Mouse (Mus musculus) stomach, embryonic 15.5 days (tissue): Measurements from ENCODE around the gene AI467606. TPM values are rescaled to one million over a fixed set of nuclear protein-coding genes. Genes with fewer than 3 reads are reported as not detected.

Experiments used
- ATAC-seq: fragments of 200-750 bp; cut with Nextera tagmentation; 2 replicates; pipeline ENCODE4 v1.8.0; 2017; ENCODE audit warnings: low read depth, moderate number of reproducible peaks, moderate TSS enrichment; ENCODE audit not compliant: insufficient read depth, low FRiP score
- H3K27ac ChIP-seq: fragments of 300-500 bp; sonication (generic); 2 replicates; pipeline ENCODE4 v1.5.1; 2015; ENCODE audit warnings: mild to moderate bottlenecking, inconsistent platforms
- H3K27me3 ChIP-seq: fragments of 300-500 bp; sonication (generic); replicated peaks from 2 replicates; pipeline ENCODE4 v1.6.1; 2015; ENCODE audit warnings: inconsistent platforms
- H3K36me3 ChIP-seq: fragments of 300-500 bp; sonication (generic); 2 replicates; pipeline ENCODE4 v1.6.1; 2015; ENCODE audit warnings: inconsistent platforms
- H3K4me1 ChIP-seq: fragments of 300-500 bp; sonication (generic); 2 replicates; pipeline ENCODE4 v1.6.1; 2015; ENCODE audit warnings: inconsistent platforms
- H3K4me2 ChIP-seq: fragments of 300-500 bp; sonication (generic); 2 replicates; pipeline ENCODE4 v1.6.1; 2015; ENCODE audit warnings: mild to moderate bottlenecking, inconsistent platforms
- H3K4me3 ChIP-seq: fragments of 300-500 bp; sonication (generic); replicated peaks from 2 replicates; pipeline ENCODE4 v1.5.1; 2015; ENCODE audit warnings: inconsistent platforms
- H3K9ac ChIP-seq: fragments of 300-500 bp; sonication (generic); 2 replicates; pipeline ENCODE4 v1.6.1; 2015; ENCODE audit warnings: inconsistent platforms
- H3K9me3 ChIP-seq: fragments of 300-500 bp; sonication (generic); 2 replicates; pipeline ENCODE4 v1.6.1; 2016; ENCODE audit warnings: inconsistent platforms
- WGBS: fragments of 180-500 bp; shearing (Covaris S2); methylation state at CpG from one replicate; pipeline ENCODE4 v1.1.7; 2015; 5-methylcytosine and 5-hydroxymethylcytosine counted together
- polyA plus RNA-seq: library from polyadenylated mRNA; unstranded; fragments of >200 nt; fragmentation: Nextera tagmentation; extraction: Ambion mirVana; gene quantifications from 2 replicates; pipeline ENCODE4 v1.2.1, GENCODE M21; 2015

The AI467606 gene
- polyA plus RNA-seq, 1 experiment from 2014 or later = 5.0 TPM

DNA sequence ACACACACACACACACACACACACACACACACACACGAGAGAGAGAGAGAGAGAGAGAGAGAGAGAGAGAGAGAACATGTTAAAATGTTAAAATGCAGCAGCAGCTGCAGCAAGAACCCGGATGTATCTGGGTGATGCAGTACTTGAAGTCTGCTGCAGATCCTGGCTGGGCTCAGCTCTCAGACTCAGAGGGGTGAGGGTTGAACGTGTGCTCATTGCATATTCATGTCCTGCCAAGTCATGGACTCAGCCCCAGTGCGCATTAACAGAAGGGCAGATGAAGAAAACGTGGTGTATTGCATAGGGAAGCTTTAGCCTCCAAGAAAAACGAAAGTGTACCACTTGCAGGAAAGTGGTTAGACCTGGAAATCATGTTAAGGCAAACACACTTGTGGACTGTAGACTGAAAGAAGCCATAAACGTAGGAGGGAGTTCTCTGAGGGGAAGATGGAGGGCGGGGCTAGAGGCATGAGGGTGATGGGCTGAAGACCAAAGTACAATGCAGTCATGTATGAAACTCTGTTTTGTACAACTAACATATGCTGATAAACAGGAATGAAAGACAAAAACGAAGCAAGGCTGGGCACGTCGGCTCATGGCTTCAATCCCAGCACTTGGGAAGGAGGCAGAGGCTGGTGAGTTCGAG is 22.6 kb downstream of the AI467606 start:
- H3K36me3 ChIP-seq = no peaks in the 10 kb centered on the region
- no peak for ATAC-seq
- no peak overlapping the region for H3K4me3 ChIP-seq
- no peak overlapping the region for H3K4me2 ChIP-seq
- 50% methylated on average over 11 of the region's 12 CpGs for WGBS
- H3K4me1 ChIP-seq = peaks cover 18% of the 10 kb centered on the region
- H3K27me3 ChIP-seq = no peaks in the 10 kb centered on the region
- no peak overlapping the region for H3K9ac ChIP-seq
- H3K9me3 ChIP-seq = no peaks in the 10 kb centered on the region
- H3K27ac ChIP-seq = no peak overlapping the region

- ATAC-seq = no peak
- WGBS = 71% methylated on average over 11 of the region's 11 CpGs
- Histone ChIP-seq H3K9ac (no peak overlapping the region), H3K4me1 (peaks cover 18% of the 10 kb centered on the region), H3K27me3 (no peaks in the 10 kb centered on the region), H3K9me3 (no peaks in the 10 kb centered on the region), H3K36me3 (no peaks in the 10 kb centered on the region), H3K4me3 (no peak overlapping the region), H3K27ac (no peak overlapping the region), H3K4me2 (no peak overlapping the region)
Measured at GRCm38 (mm10) chr7:127114920-127115319, 23.8 kb downstream of the AI467606 start.

GRCm38 (mm10) chr7:127116331-127116935 is 25.3 kb downstream of the AI467606 start:
- Histone ChIP-seq H3K4me1 (peaks cover 22% of the 10 kb centered on the region), H3K27ac (no peak overlapping the region), H3K27me3 (no peaks in the 10 kb centered on the region), H3K4me2 (no peak overlapping the region), H3K4me3 (no peak overlapping the region), H3K9me3 (no peaks in the 10 kb centered on the region), H3K9ac (no peak overlapping the region), H3K36me3 (no peaks in the 10 kb centered on the region)
- 56% methylated on average over 11 of the region's 11 CpGs for WGBS
- ATAC-seq = no peak

GRCm38 (mm10) chr7:127117948-127118347 is 26.8 kb downstream of the AI467606 start:
- peaks cover 6% of the 10 kb centered on the region; the same call in 1 of the 2 replicates for H3K27me3 ChIP-seq
- H3K9ac ChIP-seq = no peak overlapping the region
- H3K4me3 ChIP-seq = no peak overlapping the region
- ATAC-seq = peak; percentile 20; the same call in 1 of the 2 replicates
- 38% methylated on average over 5 of the region's 5 CpGs for WGBS
- H3K27ac ChIP-seq = no peak overlapping the region
- H3K36me3 ChIP-seq = no peaks in the 10 kb centered on the region
- H3K4me1 ChIP-seq = peaks cover 23% of the 10 kb centered on the region
- H3K4me2 ChIP-seq = no peak overlapping the region
- H3K9me3 ChIP-seq = no peaks in the 10 kb centered on the region

GRCm38 (mm10) chr7:127118671-127119445 is 27.7 kb downstream of the AI467606 start:
- ATAC-seq = no peak
- H3K27ac ChIP-seq = no peak overlapping the region
- no peaks in the 10 kb centered on the region for H3K9me3 ChIP-seq
- H3K4me2 ChIP-seq = no peak overlapping the region
- no peak overlapping the region for H3K9ac ChIP-seq
- no peak overlapping the region for H3K4me3 ChIP-seq
- peaks cover 18% of the 10 kb centered on the region; the same call in 1 of the 2 replicates for H3K4me1 ChIP-seq
- peaks cover 6% of the 10 kb centered on the region; the same call in 1 of the 2 replicates for H3K27me3 ChIP-seq
- H3K36me3 ChIP-seq = no peaks in the 10 kb centered on the region
- WGBS = 61% methylated on average over 14 of the region's 14 CpGs

DNA sequence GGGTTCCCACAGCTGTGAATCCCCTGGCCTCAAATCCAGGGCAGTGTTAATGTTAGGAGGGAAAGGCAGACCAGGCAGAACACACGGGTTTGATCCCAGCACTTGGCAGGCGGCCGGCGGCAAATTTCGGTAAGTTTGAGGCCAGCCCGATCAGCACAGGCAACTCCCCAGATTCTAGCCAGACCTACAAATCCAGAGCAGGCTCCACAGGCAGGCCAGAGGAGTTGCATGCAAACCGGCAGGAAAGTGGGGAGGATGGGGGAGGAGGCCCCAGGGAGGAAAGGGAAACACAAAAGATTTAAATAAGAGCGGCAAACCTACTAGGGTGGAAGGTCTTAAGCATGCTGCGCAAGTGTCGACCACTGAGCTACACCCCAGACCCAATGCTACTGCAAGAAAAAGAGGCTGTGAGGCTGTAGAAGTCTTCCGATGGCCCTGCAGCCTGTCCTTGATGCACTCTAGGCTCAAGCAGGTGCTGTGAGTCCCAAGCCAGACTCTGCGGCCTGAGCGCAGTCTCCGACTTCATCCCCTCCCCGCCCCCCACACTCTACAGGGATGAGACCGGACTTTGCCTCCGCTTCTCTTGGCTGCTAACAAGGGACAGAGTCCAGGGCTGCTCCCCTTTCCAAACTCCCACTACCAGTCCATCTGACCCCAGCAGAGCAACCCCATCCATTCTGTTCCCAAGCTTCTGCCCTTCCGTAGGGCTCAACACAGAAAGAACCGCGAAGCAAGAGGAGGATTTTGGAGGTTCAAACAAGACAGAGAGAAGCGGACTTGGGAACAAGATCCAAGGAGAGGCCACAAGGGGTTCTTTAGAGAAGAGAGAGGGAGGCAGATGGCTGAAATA is 30.1 kb downstream of the AI467606 start:
- 0 out of 2 replicates have a peak, but pooled peaks have one; percentile 44 for ATAC-seq
- WGBS = 22% methylated on average over 21 of the region's 21 CpGs

DNA sequence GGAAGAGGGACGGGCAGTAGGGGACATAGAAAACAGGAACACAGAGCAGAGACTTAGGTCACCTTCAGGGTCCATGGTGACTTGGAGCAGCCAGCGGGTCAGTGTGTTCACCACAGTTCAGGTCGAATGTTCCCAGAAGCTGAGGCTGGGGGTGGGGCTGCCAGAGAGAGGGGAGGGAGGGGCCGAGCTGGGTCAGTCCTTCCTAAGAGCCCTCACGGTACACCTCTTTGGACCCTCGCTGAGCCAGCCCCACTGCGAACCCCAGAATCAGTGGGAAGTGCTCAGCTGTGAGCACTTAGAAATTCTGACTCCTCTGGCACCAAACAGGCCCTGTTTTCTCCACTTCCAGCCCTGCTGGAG is 30.7 kb downstream of the AI467606 start, which contains the start of gene Qprt:
Qprt (minus strand) TSS at position 316 of the 360 bp plus-strand sequence.
- Histone ChIP-seq H3K4me1 (peaks cover 13% of the 10 kb centered on the region; the same call in 1 of the 2 replicates), H3K9ac (no peak within 1 kb of the TSS), H3K9me3 (no peaks in the 10 kb centered on the region), H3K4me2 (peak within 1 kb of the TSS; percentile 27), H3K4me3 (peak within 1 kb of the TSS; percentile 8), H3K27ac (no peak within 1 kb of the TSS), H3K36me3 (no peaks in the 10 kb centered on the region), H3K27me3 (peaks cover 6% of the 10 kb centered on the region; the same call in 1 of the 2 replicates)
- 20% methylated on average over 7 of the region's 7 CpGs for WGBS
- ATAC-seq = no peak; the same call in 1 of the 2 replicates

More for the DNA sequence above, 30.1 kb downstream of the AI467606 start:
- peak overlapping the region; percentile 8 for H3K4me3 ChIP-seq
- no peaks in the 10 kb centered on the region for H3K9me3 ChIP-seq
- H3K27ac ChIP-seq = no peak overlapping the region
- H3K36me3 ChIP-seq = no peaks in the 10 kb centered on the region
- H3K4me1 ChIP-seq = peaks cover 13% of the 10 kb centered on the region; the same call in 1 of the 2 replicates
- peak overlapping the region; percentile 27 for H3K4me2 ChIP-seq
- no peak overlapping the region for H3K9ac ChIP-seq
- peaks cover 6% of the 10 kb centered on the region; the same call in 1 of the 2 replicates for H3K27me3 ChIP-seq

DNA sequence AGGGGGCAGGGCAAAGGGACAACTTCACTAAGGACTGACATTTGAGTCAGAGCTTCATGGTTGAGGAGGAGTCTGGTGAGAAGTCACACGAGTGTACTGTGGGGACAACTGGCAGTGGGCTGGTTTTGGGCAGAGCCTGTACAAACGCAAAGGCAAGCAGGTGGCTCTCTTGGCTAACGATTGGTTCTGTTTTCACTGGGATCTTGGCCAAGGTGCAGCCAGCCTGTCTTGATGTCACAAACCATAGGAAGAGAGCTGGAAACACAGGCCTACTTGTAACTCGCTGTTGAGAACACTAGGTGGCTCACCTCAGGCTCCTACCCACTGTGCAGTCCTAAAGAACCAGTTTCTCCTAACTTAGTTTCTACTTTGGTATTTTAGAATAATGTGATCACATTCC is 38.5 kb downstream of the AI467606 start:
- Histone ChIP-seq H3K9me3 (no peaks in the 10 kb centered on the region), H3K4me3 (no peak overlapping the region), H3K9ac (no peak overlapping the region), H3K27me3 (no peaks in the 10 kb centered on the region), H3K4me1 (no peaks in the 10 kb centered on the region), H3K4me2 (no peak overlapping the region), H3K27ac (no peak overlapping the region), H3K36me3 (no peaks in the 10 kb centered on the region)
- WGBS = 16% methylated on average over 4 of the region's 4 CpGs
- ATAC-seq = peak; percentile 53; the same call in 1 of the 2 replicates

GRCm38 (mm10) chr7:127133125-127133524 is 42.0 kb downstream of the AI467606 start:
- no peaks in the 10 kb centered on the region for H3K9me3 ChIP-seq
- no peak for ATAC-seq
- no peaks in the 10 kb centered on the region for H3K27me3 ChIP-seq

DNA sequence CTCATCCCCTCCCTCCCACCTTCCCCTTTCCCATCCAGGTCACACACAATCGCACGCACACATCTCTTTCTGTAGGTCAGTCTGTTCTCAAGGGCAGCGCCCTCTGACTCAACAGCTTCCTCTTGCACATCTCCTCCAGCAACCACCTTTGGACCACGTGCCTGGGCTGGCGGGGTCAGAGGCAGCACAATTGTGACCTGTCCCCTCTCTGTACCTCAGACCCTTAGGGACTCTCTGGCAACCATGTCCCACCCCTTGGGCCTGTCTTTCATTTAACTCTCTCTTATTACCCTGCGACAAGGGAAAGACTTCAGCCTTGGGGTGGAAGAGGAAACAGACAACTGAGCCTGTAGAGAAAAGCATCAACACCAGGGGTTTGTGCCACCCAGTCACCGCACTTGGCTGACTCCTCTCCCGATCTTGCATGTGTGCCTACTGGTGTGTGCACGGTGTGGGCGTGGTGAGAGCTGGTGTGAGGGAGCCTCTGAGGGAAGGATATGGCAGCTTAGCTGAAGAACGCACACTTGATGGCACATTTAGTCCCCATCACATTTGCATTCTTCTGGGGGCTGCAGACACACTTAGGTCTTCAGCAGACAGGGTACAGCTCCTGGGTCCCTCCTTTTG is 43.8 kb downstream of the AI467606 start:
- no peaks in the 10 kb centered on the region for H3K9me3 ChIP-seq
- 73% methylated on average over 11 of the region's 11 CpGs for WGBS
- no peaks in the 10 kb centered on the region for H3K27me3 ChIP-seq
- H3K4me3 ChIP-seq = no peak overlapping the region
- no peak for ATAC-seq
- H3K36me3 ChIP-seq = no peaks in the 10 kb centered on the region
- H3K9ac ChIP-seq = no peak overlapping the region
- H3K4me1 ChIP-seq = no peaks in the 10 kb centered on the region
- H3K27ac ChIP-seq = no peak overlapping the region
- no peak overlapping the region for H3K4me2 ChIP-seq

More at GRCm38 (mm10) chr7:127133125-127133524, 42.0 kb downstream of the AI467606 start:
- no peaks in the 10 kb centered on the region for H3K36me3 ChIP-seq
- WGBS = 71% methylated on average over 5 of the region's 5 CpGs
- no peak overlapping the region for H3K9ac ChIP-seq
- no peak overlapping the region for H3K4me3 ChIP-seq
- no peak overlapping the region for H3K27ac ChIP-seq
- H3K4me2 ChIP-seq = no peak overlapping the region
- no peaks in the 10 kb centered on the region for H3K4me1 ChIP-seq
